Mouse (Mus musculus) ES-E14 (cell line): ENCODE measurements around the gene Hhipl1.

ENCODE experiments used
- CHD2 ChIP-seq: IDR thresholded peaks from 2 replicates; pipeline ENCODE4 v1.6.1; 2014; ENCODE audit warnings: mild to moderate bottlenecking, low read depth, low read length, inconsistent platforms
- HCFC1 ChIP-seq: IDR thresholded peaks from 2 replicates; pipeline ENCODE4 v1.6.1; 2012; ENCODE audit warnings: low read length, inconsistent platforms, borderline replicate concordance; ENCODE audit not compliant: insufficient read depth
- MAFK ChIP-seq: IDR thresholded peaks from 2 replicates; pipeline ENCODE4 v1.6.1; 2014; ENCODE audit warnings: mild to moderate bottlenecking, low read depth, low read length, inconsistent platforms; ENCODE audit not compliant: insufficient read depth
- ZC3H11A ChIP-seq: IDR thresholded peaks from 2 replicates; pipeline ENCODE4 v1.6.1; 2012; ENCODE audit warnings: low read depth, mild to moderate bottlenecking, inconsistent platforms, low read length, borderline replicate concordance
- ZNF384 ChIP-seq: IDR thresholded peaks from 2 replicates; pipeline ENCODE4 v1.6.1; 2012; ENCODE audit warnings: low read depth, low read length, inconsistent platforms

DNA sequence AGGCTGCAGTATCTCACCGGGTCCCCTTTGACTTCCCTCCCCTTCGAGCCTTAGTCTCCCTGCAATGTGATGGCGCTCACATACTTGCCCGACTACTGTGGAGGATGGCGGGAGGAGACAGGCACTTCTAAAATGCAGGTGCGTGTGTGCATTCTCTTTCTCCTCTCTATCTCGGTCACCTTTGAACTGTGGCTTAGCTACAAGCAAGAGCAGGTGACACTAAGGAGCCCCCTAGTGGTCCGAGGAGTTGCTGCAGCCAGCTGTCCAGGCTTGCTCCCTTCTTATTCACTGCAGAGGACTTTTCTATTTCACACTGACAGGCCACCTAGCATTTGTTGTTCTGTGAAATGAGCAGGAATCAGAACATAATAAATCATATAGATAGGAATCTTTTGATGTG, 13.1 kb upstream of the Hhipl1 start:
- TF ChIP-seq MAFK, result no peak
- no peak for TF ChIP-seq ZC3H11A
- TF ChIP-seq ZNF384, result no peak
- no peak for TF ChIP-seq HCFC1
- TF ChIP-seq CHD2, result no peak
